Mouse (Mus musculus) liver, postnatal 0 days (tissue): ENCODE data around the gene Col2a1. TPM values are rescaled to one million over a fixed set of nuclear protein-coding genes. Genes with fewer than 3 reads are reported as not detected.
A peak's percentile ranks its signal among the peaks of the same experiment; 100 is the strongest.

Experiments
- ATAC-seq: fragments of 200-750 bp; cut with Nextera tagmentation; 2 replicates; pipeline ENCODE4 v1.8.0; 2017; ENCODE audit warnings: mild to moderate bottlenecking, moderate library complexity
- DNase-seq: peaks from one replicate; pipeline ENCODE4 v3.0.0-alpha.2; 2016
- H3K27ac ChIP-seq: fragments of 300-500 bp; sonication (generic); 2 replicates; pipeline ENCODE4 v1.5.1; 2014; ENCODE audit warnings: antibody characterized with exemption, moderate library complexity, mild to moderate bottlenecking, low read depth
- H3K27me3 ChIP-seq: fragments of 300-500 bp; sonication (generic); 2 replicates; pipeline ENCODE4 v1.6.1; 2014; ENCODE audit warnings: low read length, control low read depth, mixed read lengths; ENCODE audit not compliant: insufficient read depth
- H3K36me3 ChIP-seq: fragments of 300-500 bp; sonication (generic); replicated peaks from 2 replicates; pipeline ENCODE4 v1.6.1; 2014; ENCODE audit warnings: mild to moderate bottlenecking, control low read depth, low read length, moderate library complexity, mixed read lengths; ENCODE audit not compliant: insufficient read depth
- H3K4me1 ChIP-seq: fragments of 300-500 bp; sonication (generic); 2 replicates; pipeline ENCODE4 v1.6.1; 2014; ENCODE audit warnings: antibody characterized with exemption, mild to moderate bottlenecking, control low read depth; ENCODE audit not compliant: insufficient read depth
- H3K4me2 ChIP-seq: fragments of 300-500 bp; sonication (generic); 2 replicates; pipeline ENCODE4 v1.6.1; 2014; ENCODE audit warnings: low read depth, mild to moderate bottlenecking, low read length, moderate library complexity, mixed read lengths
- H3K4me3 ChIP-seq: fragments of 300-500 bp; sonication (generic); 2 replicates; pipeline ENCODE4 v1.5.1; 2014; ENCODE audit warnings: low read depth, low read length
- H3K9ac ChIP-seq: fragments of 300-500 bp; sonication (generic); replicated peaks from 2 replicates; pipeline ENCODE4 v1.6.1; 2014; ENCODE audit warnings: mild to moderate bottlenecking, moderate library complexity
- H3K9me3 ChIP-seq: fragments of 300-500 bp; sonication (generic); 2 replicates; pipeline ENCODE4 v1.6.1; 2016; ENCODE audit warnings: mild to moderate bottlenecking, control low read depth, low read length, mixed read lengths
- CTCF ChIP-seq: sonication (generic); IDR thresholded peaks from 2 replicates; pipeline ENCODE4 v1.5.1; 2016; ENCODE audit warnings: antibody characterized with exemption, low read depth
- EP300 ChIP-seq: IDR thresholded peaks from 2 replicates; pipeline ENCODE4 v1.6.1; 2016; ENCODE audit warnings: antibody characterized with exemption, low read depth, mild to moderate bottlenecking
- WGBS: fragments of 180-500 bp; shearing (Covaris S2); extraction: QIAGEN DNeasy Blood & Tissue Kit; methylation state at CpG from one replicate; pipeline ENCODE4 v1.1.7; 2014; ENCODE audit not compliant: insufficient replicate concordance; 5-methylcytosine and 5-hydroxymethylcytosine counted together
- polyA plus RNA-seq: library from polyadenylated mRNA; unstranded; fragments of >200 nt; fragmentation: Nextera tagmentation; extraction: Ambion mirVana; gene quantifications from 2 replicates; pipeline ENCODE4 v1.2.1, GENCODE M21; 2015

The Col2a1 gene
- polyA plus RNA-seq: 0.12 TPM in 1 of 2 replicates, not detected in the other

- H3K9me3 ChIP-seq: no peaks in the 10 kb centered on the region
- H3K36me3 ChIP-seq: no peaks in the 10 kb centered on the region
- TF ChIP-seq EP300 (no peak), CTCF (no peak)
- 0 out of 2 replicates have a peak, but pooled peaks cover 6% of the 10 kb centered on the region for H3K4me1 ChIP-seq
- 1% methylated on average over 52 of the region's 59 CpGs for WGBS
- ATAC-seq: no peak
- H3K27me3 ChIP-seq: peaks cover 81% of the 10 kb centered on the region
- peak within 1 kb of the TSS; percentile 10; the same call in 1 of the 2 replicates for H3K4me3 ChIP-seq
- DNase-seq: no peak
- no peak within 1 kb of the TSS for H3K27ac ChIP-seq
- H3K4me2 ChIP-seq: peak within 1 kb of the TSS; percentile 13; the same call in 1 of the 2 replicates
- H3K9ac ChIP-seq: no peak within 1 kb of the TSS
Observed at GRCm38 (mm10) chr15:98003822-98004739, at the start of gene Col2a1. TSS of gene Col2a1 (minus strand) at chr15:98004695.

- TF ChIP-seq EP300 (no peak), CTCF (no peak)
- Histone ChIP-seq H3K4me2 (no peak overlapping the region), H3K27ac (no peak overlapping the region), H3K36me3 (peaks cover 75% of the 10 kb centered on the region), H3K9ac (no peak overlapping the region), H3K27me3 (no peaks in the 10 kb centered on the region), H3K4me1 (no peaks in the 10 kb centered on the region), H3K4me3 (no peak overlapping the region), H3K9me3 (no peaks in the 10 kb centered on the region)
- 64% methylated on average over 5 of the region's 5 CpGs for WGBS
- no peak for DNase-seq
- ATAC-seq: no peak
Observed at GRCm38 (mm10) chr15:98051685-98052084, 47.2 kb upstream of the Col2a1 start.

GRCm38 (mm10) chr15:98048918-98049700, 44.6 kb upstream of the Col2a1 start:
- Histone ChIP-seq H3K4me3 (no peak overlapping the region), H3K4me2 (no peak overlapping the region), H3K36me3 (peaks cover 78% of the 10 kb centered on the region), H3K9ac (no peak overlapping the region), H3K4me1 (no peaks in the 10 kb centered on the region), H3K27ac (no peak overlapping the region), H3K9me3 (no peaks in the 10 kb centered on the region), H3K27me3 (no peaks in the 10 kb centered on the region)
- ATAC-seq: no peak
- WGBS: 87% methylated on average over 13 of the region's 13 CpGs
- no peak for DNase-seq
- TF ChIP-seq EP300 (no peak), CTCF (no peak)

GRCm38 (mm10) chr15:98044387-98044786, 39.9 kb upstream of the Col2a1 start:
- no peak overlapping the region for H3K27ac ChIP-seq
- ATAC-seq (no peak), DNase-seq (no peak)
- WGBS: 90% methylated on average over 5 of the region's 5 CpGs
- TF ChIP-seq CTCF (peak; percentile 17; the same call in 1 of the 2 replicates), EP300 (no peak)
- H3K4me1 ChIP-seq: no peaks in the 10 kb centered on the region
- H3K4me3 ChIP-seq: no peak overlapping the region
- H3K4me2 ChIP-seq: no peak overlapping the region
- H3K9me3 ChIP-seq: no peaks in the 10 kb centered on the region
- H3K9ac ChIP-seq: no peak overlapping the region
- H3K36me3 ChIP-seq: peaks cover 84% of the 10 kb centered on the region
- no peaks in the 10 kb centered on the region for H3K27me3 ChIP-seq

- Histone ChIP-seq H3K4me2 (no peak overlapping the region), H3K4me1 (no peaks in the 10 kb centered on the region), H3K27ac (no peak overlapping the region), H3K27me3 (no peaks in the 10 kb centered on the region), H3K36me3 (peaks cover 83% of the 10 kb centered on the region), H3K9me3 (no peaks in the 10 kb centered on the region), H3K4me3 (no peak overlapping the region), H3K9ac (no peak overlapping the region)
- DNase-seq (no peak), ATAC-seq (no peak)
- TF ChIP-seq EP300: no peak
- no peak for TF ChIP-seq CTCF
- WGBS: 90% methylated on average over 6 of the region's 6 CpGs
Observed at GRCm38 (mm10) chr15:98043967-98044366, 39.5 kb upstream of the Col2a1 start.

- H3K36me3 ChIP-seq: peaks cover 69% of the 10 kb centered on the region
- ATAC-seq (no peak), DNase-seq (no peak)
- H3K27me3 ChIP-seq: no peaks in the 10 kb centered on the region
- H3K9ac ChIP-seq: no peak overlapping the region
- WGBS: 90% methylated on average over 12 of the region's 12 CpGs
- H3K4me3 ChIP-seq: no peak overlapping the region
- TF ChIP-seq EP300 (no peak), CTCF (no peak)
- H3K9me3 ChIP-seq: no peaks in the 10 kb centered on the region
- no peak overlapping the region for H3K27ac ChIP-seq
- H3K4me1 ChIP-seq: no peaks in the 10 kb centered on the region
- H3K4me2 ChIP-seq: no peak overlapping the region
Observed at GRCm38 (mm10) chr15:98042508-98042907, 38.0 kb upstream of the Col2a1 start.
